Mouse (Mus musculus) erythroblast, embryonic 14.5 days (primary cell): ENCODE results near the gene Olfr283. TPM values are rescaled to one million over a fixed set of nuclear protein-coding genes. Genes with fewer than 3 reads are reported as not detected.

Experiments used
- H3K27me3 ChIP-seq: 2 replicates; pipeline ENCODE4 v1.6.1; 2012; ENCODE audit warnings: inconsistent platforms; ENCODE audit not compliant: control insufficient read depth
- H3K36me3 ChIP-seq: 2 replicates; pipeline ENCODE4 v1.6.1; 2012; ENCODE audit warnings: mild to moderate bottlenecking, inconsistent platforms; ENCODE audit not compliant: control insufficient read depth
- H3K4me1 ChIP-seq: 2 replicates; pipeline ENCODE4 v1.6.1; 2012; ENCODE audit warnings: inconsistent platforms; ENCODE audit not compliant: control insufficient read depth
- H3K4me3 ChIP-seq: replicated peaks from 2 replicates; pipeline ENCODE3; 2012; ENCODE audit warnings: moderate library complexity, mild to moderate bottlenecking, inconsistent platforms
- H3K9me3 ChIP-seq: 2 replicates; pipeline ENCODE4 v1.6.1; 2012; ENCODE audit warnings: low read length, inconsistent platforms, mixed read lengths; ENCODE audit not compliant: control insufficient read depth
- GATA1 ChIP-seq: IDR thresholded peaks from 2 replicates; pipeline ENCODE4 v1.6.1; 2012; ENCODE audit warnings: low read length, inconsistent platforms, mixed read lengths
- TAL1 ChIP-seq: IDR thresholded peaks from 3 replicates; pipeline ENCODE4 v1.6.1; 2012; ENCODE audit warnings: low read length, inconsistent platforms, mixed read lengths
- polyA plus RNA-seq: library from polyadenylated mRNA; stranded (reverse); fragments of >175 nt; gene quantifications from 2 replicates; pipeline ENCODE4 v1.2.3, GENCODE M21; 2012

Olfr283 gene
- polyA plus RNA-seq, 1 experiment = not detected

GRCm38 (mm10) chr15:98340887-98341286 lies 39.9 kb downstream of the Olfr283 start, which contains the start of gene Olfr284:
Gene Olfr284 (minus strand): TSS chr15:98340987.
- H3K9me3 ChIP-seq = peaks cover 4% of the 10 kb centered on the region; the same call in 1 of the 2 replicates
- H3K36me3 ChIP-seq = no peaks in the 10 kb centered on the region
- H3K4me1 ChIP-seq = no peaks in the 10 kb centered on the region
- no peaks in the 10 kb centered on the region for H3K27me3 ChIP-seq
- no peak within 1 kb of the TSS for H3K4me3 ChIP-seq
- TF ChIP-seq TAL1 (no peak), GATA1 (no peak)

Other genes starting within 250 kb of the Olfr283 start
- 0.42 and 0.43 TPM in 2 replicates for gene Asb8, start 215.3 kb downstream of the Olfr283 start, polyA plus RNA-seq
- not detected in 2 replicates for gene Ccdc184, start 213.8 kb downstream of the Olfr283 start, polyA plus RNA-seq
- not detected in 2 replicates for gene Olfr288, start 185.4 kb downstream of the Olfr283 start, polyA plus RNA-seq
- gene Gm44579, start 160.0 kb downstream of the Olfr283 start, polyA plus RNA-seq = not detected in 2 replicates
- not detected in 2 replicates for gene Olfr287, start 159.9 kb downstream of the Olfr283 start, polyA plus RNA-seq
- gene Olfr286, start 146.5 kb downstream of the Olfr283 start, polyA plus RNA-seq = not detected in 2 replicates
- not detected in 2 replicates for gene H1fnt, start 123.7 kb downstream of the Olfr283 start, polyA plus RNA-seq
- gene Zfp641, start 84.8 kb downstream of the Olfr283 start, polyA plus RNA-seq = 0.03 TPM in 1 of 2 replicates, not detected in the other
- gene Olfr285, start 63.6 kb downstream of the Olfr283 start, polyA plus RNA-seq = 0.01 TPM in 1 of 2 replicates, not detected in the other
- not detected in 2 replicates for gene Olfr284, start 40.0 kb downstream of the Olfr283 start, polyA plus RNA-seq
- not detected in 2 replicates for gene Olfr282, start 50.3 kb upstream of the Olfr283 start, polyA plus RNA-seq
- 0.01 TPM in 1 of 2 replicates, not detected in the other for gene Olfr281, start 71.6 kb upstream of the Olfr283 start, polyA plus RNA-seq
- gene OR5BS1P, start 89.0 kb upstream of the Olfr283 start, polyA plus RNA-seq = not detected in 2 replicates
- gene Lalba, start 101.8 kb upstream of the Olfr283 start, polyA plus RNA-seq = not detected in 2 replicates
- gene Olfr279, start 111.5 kb upstream of the Olfr283 start, polyA plus RNA-seq = not detected in 2 replicates
- gene Kansl2, start 153.3 kb upstream of the Olfr283 start, polyA plus RNA-seq = 2.3 and 2.7 TPM in 2 replicates
- 0.41 and 0.61 TPM in 2 replicates for gene Ccnt1, start 190.0 kb upstream of the Olfr283 start, polyA plus RNA-seq
- not detected in 2 replicates for gene 4930415O20Rik, start 190.1 kb upstream of the Olfr283 start, polyA plus RNA-seq
- 1.6 TPM in 2 replicates for gene Adcy6, start 229.1 kb upstream of the Olfr283 start, polyA plus RNA-seq
- gene Cacnb3, start 249.9 kb upstream of the Olfr283 start, polyA plus RNA-seq = not detected in 2 replicates